Mouse (Mus musculus) thymus, adult 2 months (tissue): ENCODE results near the gene Kcnq1.

Experiments
- CTCF ChIP-seq: fragments of 200-500 bp; IDR thresholded peaks from 2 replicates; pipeline ENCODE4 v1.5.1; 2012; ENCODE audit warnings: mild to moderate bottlenecking, control low read depth, low read length, moderate library complexity, borderline replicate concordance; ENCODE audit not compliant: control insufficient read depth, poor library complexity, insufficient read depth; ENCODE audit errors: extremely low read depth
- POLR2A ChIP-seq: fragments of 200-500 bp; IDR thresholded peaks from 2 replicates; pipeline ENCODE4 v1.6.1; 2012; ENCODE audit warnings: mild to moderate bottlenecking, low read length, control low read depth, moderate library complexity; ENCODE audit not compliant: control insufficient read depth, poor library complexity, insufficient read depth; ENCODE audit errors: extremely low read depth

GRCm38 (mm10) chr7:143273747-143274146 is 167.6 kb downstream of the Kcnq1 start:
- TF ChIP-seq POLR2A = no peak
- no peak for TF ChIP-seq CTCF
